Mouse (Mus musculus) kidney, embryonic 15.5 days (tissue): ENCODE results near the gene Hist1h3f. TPM values are rescaled to one million over a fixed set of nuclear protein-coding genes. Genes with fewer than 3 reads are reported as not detected.
A peak's percentile ranks its signal among the peaks of the same experiment; 100 is the strongest.
"Not testable (repeated sequence)": the region's sequence is repeated elsewhere in the genome, so short reads cannot be mapped to it uniquely, and the experiment has no call there.

Experiments
- ATAC-seq: fragments of 200-750 bp; cut with Nextera tagmentation; replicated peaks from 2 replicates; pipeline ENCODE4 v1.8.0; 2017; ENCODE audit warnings: moderate TSS enrichment; ENCODE audit not compliant: low FRiP score
- H3K27ac ChIP-seq: fragments of 300-500 bp; sonication (generic); 2 replicates; pipeline ENCODE4 v1.5.1; 2015; ENCODE audit warnings: mild to moderate bottlenecking, inconsistent platforms
- H3K27me3 ChIP-seq: fragments of 300-500 bp; sonication (generic); 2 replicates; pipeline ENCODE4 v1.6.1; 2015; ENCODE audit warnings: inconsistent platforms
- H3K36me3 ChIP-seq: fragments of 300-500 bp; sonication (generic); 2 replicates; pipeline ENCODE4 v1.6.1; 2015; ENCODE audit warnings: inconsistent platforms
- H3K4me1 ChIP-seq: fragments of 300-500 bp; sonication (generic); 2 replicates; pipeline ENCODE4 v1.6.1; 2015; ENCODE audit warnings: inconsistent platforms
- H3K4me2 ChIP-seq: fragments of 300-500 bp; sonication (generic); 2 replicates; pipeline ENCODE4 v1.6.1; 2015; ENCODE audit warnings: moderate library complexity, mild to moderate bottlenecking, inconsistent platforms
- H3K4me3 ChIP-seq: fragments of 300-500 bp; sonication (generic); replicated peaks from 2 replicates; pipeline ENCODE4 v1.5.1; 2015; ENCODE audit warnings: mild to moderate bottlenecking, inconsistent platforms
- H3K9ac ChIP-seq: fragments of 300-500 bp; sonication (generic); 2 replicates; pipeline ENCODE4 v1.6.1; 2015; ENCODE audit warnings: mild to moderate bottlenecking, inconsistent platforms
- H3K9me3 ChIP-seq: fragments of 300-500 bp; sonication (generic); replicated peaks from 2 replicates; pipeline ENCODE4 v1.6.1; 2016; ENCODE audit warnings: inconsistent platforms
- WGBS: fragments of 180-500 bp; shearing (Covaris S2); methylation state at CpG from one replicate; pipeline ENCODE4 v1.1.7; 2015; ENCODE audit warnings: mixed read lengths; 5-methylcytosine and 5-hydroxymethylcytosine counted together
- polyA plus RNA-seq: library from polyadenylated mRNA; unstranded; fragments of >200 nt; fragmentation: Nextera tagmentation; extraction: Ambion mirVana; gene quantifications from 2 replicates; pipeline ENCODE4 v1.2.1, GENCODE M21; 2015

The Hist1h3f gene
- polyA plus RNA-seq, 1 experiment from 2014 or later = 1.3 TPM

GRCm38 (mm10) chr13:23556906-23557305 is 13.1 kb downstream of the Hist1h3f start:
- Histone ChIP-seq H3K4me1 (peaks cover 20% of the 10 kb centered on the region), H3K36me3 (no peaks in the 10 kb centered on the region), H3K4me3 (no peak overlapping the region), H3K27me3 (no peaks in the 10 kb centered on the region), H3K27ac (peak overlapping the region; percentile 99), H3K9me3 (no peaks in the 10 kb centered on the region), H3K4me2 (peak overlapping the region; percentile 87), H3K9ac (no peak overlapping the region)
- no peak for ATAC-seq
- 61% methylated on average over 3 of the region's 3 CpGs for WGBS

GRCm38 (mm10) chr13:23560699-23561098 is 16.8 kb downstream of the Hist1h3f start:
- H3K27me3 ChIP-seq, H3K36me3 ChIP-seq, H3K4me1 ChIP-seq, H3K9ac ChIP-seq, ATAC-seq, H3K9me3 ChIP-seq: not testable (repeated sequence)
- peak overlapping the region; percentile 11; the same call in 1 of the 2 replicates for H3K4me3 ChIP-seq
- peak overlapping the region; percentile 71; the same call in 1 of the 2 replicates for H3K27ac ChIP-seq
- H3K4me2 ChIP-seq = peak overlapping the region; percentile 27
- 14% methylated on average over 2 of the region's 2 CpGs for whole genome bisulfite sequencing

- H3K4me2 ChIP-seq = peak overlapping the region; percentile 69
- H3K9me3 ChIP-seq, H3K36me3 ChIP-seq, ATAC-seq, H3K27me3 ChIP-seq, H3K4me1 ChIP-seq: not testable (repeated sequence)
- H3K27ac ChIP-seq = peak overlapping the region; percentile 99
- H3K9ac ChIP-seq = peak overlapping the region; percentile 55; the same call in 1 of the 2 replicates
- 0% methylated on average over 2 of the region's 5 CpGs for WGBS
- peak overlapping the region; percentile 48 for H3K4me3 ChIP-seq
Measured at GRCm38 (mm10) chr13:23561531-23561882, 17.7 kb downstream of the Hist1h3f start.

- not testable (repeated sequence) for H3K9me3 ChIP-seq, H3K27me3 ChIP-seq, H3K36me3 ChIP-seq, H3K4me1 ChIP-seq
- peak; percentile 97 for ATAC-seq
- under 1% methylated on average over 57 of the region's 67 CpGs for WGBS
- peak within 1 kb of the TSS; percentile 99 for H3K27ac ChIP-seq
- peak within 1 kb of the TSS; percentile 48 for H3K4me3 ChIP-seq
- peak within 1 kb of the TSS; percentile 55 for H3K9ac ChIP-seq
- peak within 1 kb of the TSS; percentile 69 for H3K4me2 ChIP-seq
Measured at GRCm38 (mm10) chr13:23561883-23562659, 18.2 kb downstream of the Hist1h3f start, which contains the start of gene Hist1h3e. Gene Hist1h3e (minus strand): TSS chr13:23562369.

GRCm38 (mm10) chr13:23562699-23563462 is 19.0 kb downstream of the Hist1h3f start:
- no peaks in the 10 kb centered on the region for H3K9me3 ChIP-seq
- peak overlapping the region; percentile 48 for H3K4me3 ChIP-seq
- H3K9ac ChIP-seq = peak overlapping the region; percentile 48
- no peaks in the 10 kb centered on the region for H3K36me3 ChIP-seq
- H3K27ac ChIP-seq = peak overlapping the region; percentile 99
- 3% methylated on average over 18 of the region's 18 CpGs for WGBS
- peak; percentile 62 for ATAC-seq
- H3K4me2 ChIP-seq = peak overlapping the region; percentile 69
- 0 out of 2 replicates have a peak, but pooled peaks cover 3% of the 10 kb centered on the region for H3K4me1 ChIP-seq
- H3K27me3 ChIP-seq = no peaks in the 10 kb centered on the region

GRCm38 (mm10) chr13:23564482-23564881 is 20.6 kb downstream of the Hist1h3f start:
- WGBS = 88% methylated on average over 2 of the region's 2 CpGs
- H3K27ac ChIP-seq = peak overlapping the region; percentile 99
- H3K4me1 ChIP-seq = 0 out of 2 replicates have a peak, but pooled peaks cover 4% of the 10 kb centered on the region

GRCm38 (mm10) chr13:23570261-23571021 is 26.6 kb downstream of the Hist1h3f start:
- H3K27me3 ChIP-seq = not testable (repeated sequence)

More at GRCm38 (mm10) chr13:23564482-23564881, 20.6 kb downstream of the Hist1h3f start:
- Histone ChIP-seq H3K27me3 (no peaks in the 10 kb centered on the region), H3K9ac (no peak overlapping the region), H3K4me2 (no peak overlapping the region), H3K9me3 (no peaks in the 10 kb centered on the region), H3K4me3 (no peak overlapping the region), H3K36me3 (no peaks in the 10 kb centered on the region)
- no peak for ATAC-seq

GRCm38 (mm10) chr13:23571022-23571503 is 27.2 kb downstream of the Hist1h3f start, which contains the start of the genes Hist1h2ae and Hist1h2bg:
Gene Hist1h2ae (minus strand): TSS chr13:23571220.
Gene Hist1h2bg (plus strand): TSS chr13:23571396.
- Histone ChIP-seq H3K36me3 (no peaks in the 10 kb centered on the region), H3K4me1 (peaks cover 14% of the 10 kb centered on the region; the same call in 1 of the 2 replicates)

More at GRCm38 (mm10) chr13:23570261-23571021, 26.6 kb downstream of the Hist1h3f start:
- peak overlapping the region; percentile 98 for H3K27ac ChIP-seq
- not testable (repeated sequence) for ATAC-seq, H3K9me3 ChIP-seq, H3K36me3 ChIP-seq
- H3K9ac ChIP-seq = peak overlapping the region; percentile 43
- WGBS = under 1% methylated on average over 26 of the region's 41 CpGs
- H3K4me3 ChIP-seq = peak overlapping the region; percentile 53
- H3K4me2 ChIP-seq = peak overlapping the region; percentile 68
- H3K4me1 ChIP-seq = peaks cover 14% of the 10 kb centered on the region; the same call in 1 of the 2 replicates

GRCm38 (mm10) chr13:23571504-23572217 is 27.8 kb downstream of the Hist1h3f start:
- not testable (repeated sequence) for ATAC-seq, H3K36me3 ChIP-seq, H3K27me3 ChIP-seq, H3K9me3 ChIP-seq
- Histone ChIP-seq H3K4me3 (peak overlapping the region; percentile 53), H3K4me2 (peak overlapping the region; percentile 68), H3K9ac (peak overlapping the region; percentile 63), H3K27ac (peak overlapping the region; percentile 98), H3K4me1 (peaks cover 18% of the 10 kb centered on the region; the same call in 1 of the 2 replicates)
- WGBS = under 1% methylated on average over 15 of the region's 34 CpGs

More at GRCm38 (mm10) chr13:23571022-23571503, 27.2 kb downstream of the Hist1h3f start, which contains the start of the genes Hist1h2ae and Hist1h2bg:
- ATAC-seq = peak; percentile 91
- Histone ChIP-seq H3K9ac (peak within 1 kb of the TSS; percentile 63), H3K27me3 (no peaks in the 10 kb centered on the region), H3K4me3 (peak within 1 kb of the TSS; percentile 53), H3K9me3 (no peaks in the 10 kb centered on the region), H3K27ac (peak within 1 kb of the TSS; percentile 98), H3K4me2 (peak within 1 kb of the TSS; percentile 68)
- 0% methylated on average over 18 of the region's 18 CpGs for WGBS

GRCm38 (mm10) chr13:23572218-23573033 is 28.6 kb downstream of the Hist1h3f start:
- peak overlapping the region; percentile 63 for H3K9ac ChIP-seq
- H3K36me3 ChIP-seq = no peaks in the 10 kb centered on the region
- H3K4me3 ChIP-seq = peak overlapping the region; percentile 53
- peak overlapping the region; percentile 68 for H3K4me2 ChIP-seq
- no peaks in the 10 kb centered on the region for H3K27me3 ChIP-seq
- H3K27ac ChIP-seq = peak overlapping the region; percentile 98
- ATAC-seq = no peak
- peaks cover 26% of the 10 kb centered on the region for H3K4me1 ChIP-seq
- H3K9me3 ChIP-seq = no peaks in the 10 kb centered on the region
- 21% methylated on average over 2 of the region's 2 CpGs for WGBS
